Mouse (Mus musculus): ENCODE data around the gene Ahcy. TPM values are rescaled to one million over a fixed set of nuclear protein-coding genes. Genes with fewer than 3 reads are reported as not detected.
"Not testable (repeated sequence)": the region's sequence is repeated elsewhere in the genome, so short reads cannot be mapped to it uniquely, and the experiment has no call there.

Gene Ahcy
- total RNA-seq, 2 experiments from 2014 or later = 14.4 to 15.8 TPM

GRCm38 (mm10) chr2:155075649-155076048 lies 1.4 kb upstream of the Ahcy start:
- DNase-seq (ENCODE audit: low spot score) = no peak

DNA sequence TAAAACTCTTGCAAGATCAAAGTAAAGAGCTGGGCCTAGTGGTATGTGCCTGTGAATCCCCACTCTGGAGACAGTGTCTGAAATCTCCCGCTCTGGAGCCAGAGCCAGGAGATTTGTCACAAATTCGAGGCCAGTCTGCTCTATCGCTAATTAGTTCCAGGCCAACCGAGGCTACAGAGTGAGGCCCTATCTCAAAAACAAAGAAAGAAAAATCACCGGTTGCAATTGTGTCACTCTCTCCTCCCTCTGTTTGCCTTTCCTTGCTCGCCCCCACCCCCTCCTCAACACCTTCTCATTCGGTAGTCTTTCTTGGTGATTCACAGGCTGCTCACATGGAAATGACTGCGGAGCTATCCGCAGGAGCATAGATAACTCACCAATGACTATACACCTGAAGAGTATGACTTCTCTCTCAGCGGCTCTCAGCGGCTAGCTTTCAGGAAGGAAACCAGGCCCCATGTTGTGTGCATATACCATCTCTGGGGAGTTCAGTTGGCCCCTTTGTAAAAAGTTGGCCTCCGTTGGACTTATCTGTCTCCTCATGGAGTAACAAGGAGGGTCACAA lies 551 bp upstream of the Ahcy start:
- DNase-seq (ENCODE audit: low spot score) = peak; percentile 12

DNA sequence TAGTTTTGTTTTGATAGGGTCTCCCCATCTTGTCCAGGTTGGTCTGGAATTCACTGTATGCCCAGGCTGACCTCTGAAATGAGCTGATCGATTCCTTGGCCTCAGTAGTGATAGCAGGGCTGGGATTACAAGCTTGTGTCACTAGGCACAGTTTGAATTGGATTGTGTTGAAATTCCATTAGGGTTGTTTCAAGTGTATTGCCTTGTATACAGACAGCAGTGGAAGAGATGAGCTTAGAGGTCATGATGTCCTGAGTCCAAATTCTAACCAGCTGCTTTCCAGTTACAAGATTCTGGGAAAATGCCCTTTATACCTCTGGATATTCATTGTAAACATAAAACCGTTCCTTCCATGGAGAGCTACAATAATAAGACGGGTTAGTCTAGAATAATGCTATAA lies 950 bp downstream of the Ahcy start:
- no peak for DNase-seq (ENCODE audit: low spot score)

DNA sequence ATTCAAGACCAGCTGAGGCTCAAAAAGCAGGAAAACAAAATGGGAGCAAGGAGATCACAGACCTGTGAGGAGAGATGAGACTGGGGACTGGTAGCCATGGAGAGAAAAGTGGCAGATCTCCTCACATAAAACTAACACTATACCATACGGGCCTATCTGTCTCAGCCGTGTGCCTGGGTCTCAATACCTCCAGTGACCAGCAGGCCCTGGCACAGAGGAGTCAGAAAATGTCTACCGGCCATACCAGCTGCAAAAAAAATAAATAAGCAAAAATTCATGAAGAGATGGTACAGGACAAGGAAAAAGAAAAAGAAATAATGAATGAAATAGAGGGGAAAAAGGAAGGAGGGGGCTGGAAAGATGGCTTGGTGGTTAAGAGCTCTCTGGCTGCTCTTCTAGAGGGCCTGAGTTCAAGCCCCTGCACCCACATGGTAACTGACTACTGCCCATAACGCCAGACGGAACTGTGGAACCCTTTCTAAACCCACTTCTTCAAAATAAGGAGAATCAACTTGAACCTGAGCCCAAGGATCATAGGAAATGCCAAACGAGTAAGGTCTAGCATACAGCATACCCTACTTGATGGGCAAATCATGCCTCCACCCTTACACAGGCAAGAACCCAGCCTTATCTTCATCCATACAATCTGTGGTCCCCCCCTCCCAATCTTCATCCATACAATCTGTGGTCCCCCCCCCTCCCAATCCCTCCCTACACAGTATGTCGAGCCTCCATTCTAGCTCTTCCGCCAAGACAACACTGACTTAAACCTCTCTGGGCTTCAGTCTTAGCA lies 1.7 kb downstream of the Ahcy start:
- DNase-seq (ENCODE audit: low spot score) = no peak

DNA sequence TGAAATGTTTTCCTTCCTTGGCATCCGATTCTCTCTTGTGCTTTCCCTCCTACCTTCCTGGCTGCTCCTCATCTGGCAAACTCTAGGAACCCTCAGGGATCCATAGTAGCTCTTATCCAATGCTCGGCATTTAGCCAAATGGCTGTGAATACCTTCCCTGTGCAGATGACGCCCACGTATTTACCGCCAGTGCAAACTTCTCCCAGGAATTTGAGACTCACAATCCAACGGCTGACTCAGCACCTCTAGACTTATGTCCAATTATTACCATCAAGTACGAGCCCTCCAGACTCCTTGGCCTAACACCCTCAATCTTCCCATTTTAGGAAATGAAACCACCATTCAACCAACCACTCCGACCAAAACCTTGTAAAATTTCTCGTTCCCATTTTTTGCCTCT lies 3.3 kb downstream of the Ahcy start:
- no peak for DNase-seq (ENCODE audit: low spot score)

DNA sequence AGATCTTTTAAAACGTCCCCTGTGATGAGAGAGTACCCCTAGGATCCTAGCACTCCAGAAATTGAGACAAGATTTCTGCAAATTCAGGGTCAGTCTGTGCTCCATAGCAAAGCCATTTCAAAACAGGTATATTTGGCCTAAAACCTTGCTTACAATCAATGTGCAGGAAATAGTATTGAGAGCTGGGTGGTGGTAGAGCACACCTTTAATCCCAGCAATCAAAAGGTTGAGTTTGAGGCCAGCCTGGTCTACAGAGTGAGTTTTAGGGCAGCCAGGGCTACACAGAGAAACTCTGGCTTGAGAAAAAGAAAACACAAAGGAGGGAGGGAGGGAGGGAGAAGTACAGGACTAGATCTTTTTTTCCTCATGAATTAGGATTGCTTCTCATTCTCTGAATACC lies 16.9 kb downstream of the Ahcy start:
- no peak for DNase-seq (ENCODE audit: low spot score)

- DNase-seq (ENCODE audit: low spot score) = no peak
Measured at GRCm38 (mm10) chr2:155056076-155056578, 18.2 kb downstream of the Ahcy start.

DNA sequence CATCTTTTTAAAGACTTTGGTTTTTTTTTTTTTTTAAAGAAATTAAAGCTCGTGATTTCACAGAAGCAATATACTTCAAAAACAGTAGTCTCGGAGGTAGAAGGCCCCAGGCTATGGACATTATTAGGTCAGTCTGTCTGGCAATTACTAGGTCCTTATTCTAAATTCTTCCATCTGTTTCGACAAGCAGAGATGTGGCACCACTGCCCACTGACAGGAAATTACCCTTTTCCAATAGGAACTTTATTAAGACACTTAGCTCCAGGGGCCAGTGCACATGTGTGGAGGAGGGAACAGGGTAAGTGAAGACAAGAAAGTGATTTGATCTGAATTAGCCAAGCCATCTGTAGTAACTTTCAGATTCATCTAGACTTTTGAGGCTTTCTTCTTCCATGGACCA lies 19.6 kb downstream of the Ahcy start:
- DNase-seq (ENCODE audit: low spot score) = no peak

DNA sequence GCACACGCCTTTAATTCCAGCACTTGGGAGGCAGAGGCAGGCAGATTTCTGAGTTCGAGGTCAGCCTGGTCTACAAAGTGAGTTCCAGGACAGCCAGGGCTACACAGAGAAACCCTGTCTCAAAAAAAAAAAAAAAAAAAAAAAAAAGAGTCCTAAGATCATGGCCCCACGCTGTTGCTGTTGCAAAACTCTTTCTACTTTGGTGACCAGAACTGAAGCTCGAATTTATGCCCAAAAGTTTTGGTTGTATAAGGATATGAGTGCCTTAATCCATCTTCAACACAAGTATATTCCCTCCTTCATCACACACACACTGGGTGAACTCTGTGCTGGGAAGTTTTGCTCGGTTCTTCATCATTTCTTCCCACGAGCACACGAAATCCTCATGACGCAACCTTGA lies 20.8 kb downstream of the Ahcy start:
- not testable (repeated sequence) for DNase-seq (ENCODE audit: low spot score)

DNA sequence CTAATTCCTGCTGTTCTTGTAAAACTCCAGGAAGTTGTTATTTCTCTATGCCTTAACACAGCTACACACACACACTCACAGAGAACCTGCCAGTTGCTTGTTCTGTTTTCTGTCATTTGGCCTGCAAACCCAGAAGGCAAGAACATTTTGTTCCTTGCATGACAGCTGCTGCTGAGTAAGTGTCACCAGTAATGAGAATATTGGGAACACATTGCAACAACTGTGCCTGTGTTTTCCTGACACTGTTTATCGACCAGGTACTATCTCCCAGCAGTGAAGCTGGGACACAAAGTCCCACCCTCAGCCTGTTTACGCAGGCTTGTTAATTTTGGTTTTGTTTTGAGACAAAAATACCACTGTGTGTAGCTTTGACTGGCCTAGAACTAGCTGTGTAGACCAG lies 21.6 kb downstream of the Ahcy start:
- peak; percentile 24 for DNase-seq (ENCODE audit: low spot score)

DNA sequence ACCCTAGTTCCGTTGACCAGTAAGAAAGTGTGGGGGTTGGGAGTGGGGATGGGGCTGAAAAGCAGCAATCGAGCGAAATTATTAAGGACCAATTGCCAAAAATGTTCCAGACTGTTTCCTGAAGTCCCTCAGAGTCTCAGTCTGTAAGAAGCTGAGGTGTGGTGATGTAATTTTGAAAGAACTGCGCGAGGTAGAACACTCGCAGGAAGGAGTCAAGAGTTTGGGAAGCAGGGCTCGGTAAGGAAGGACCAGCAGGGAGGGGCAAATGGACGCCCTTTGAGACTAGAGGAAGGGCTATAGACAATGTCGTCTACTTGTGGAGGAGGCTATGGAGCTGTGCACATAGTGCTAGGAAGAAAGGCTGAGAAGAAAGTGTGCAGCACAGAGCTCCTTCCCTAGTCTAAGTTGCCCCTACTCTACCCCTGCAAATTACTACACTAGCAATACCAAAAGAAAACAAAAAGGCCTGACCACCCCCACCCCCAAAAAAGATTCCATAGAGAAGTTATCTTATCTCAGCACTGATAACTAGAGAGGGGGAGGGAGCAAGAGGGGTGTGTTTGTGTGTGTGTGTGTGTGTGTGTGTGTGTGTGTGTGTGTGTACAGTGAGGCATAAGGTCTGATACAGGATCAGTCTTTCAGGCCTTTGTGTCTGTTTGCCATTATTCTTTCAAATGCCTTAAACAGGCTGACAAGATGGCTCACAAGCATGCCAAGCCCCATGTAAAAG lies 22.5 kb downstream of the Ahcy start:
- no peak for DNase-seq (ENCODE audit: low spot score)

DNA sequence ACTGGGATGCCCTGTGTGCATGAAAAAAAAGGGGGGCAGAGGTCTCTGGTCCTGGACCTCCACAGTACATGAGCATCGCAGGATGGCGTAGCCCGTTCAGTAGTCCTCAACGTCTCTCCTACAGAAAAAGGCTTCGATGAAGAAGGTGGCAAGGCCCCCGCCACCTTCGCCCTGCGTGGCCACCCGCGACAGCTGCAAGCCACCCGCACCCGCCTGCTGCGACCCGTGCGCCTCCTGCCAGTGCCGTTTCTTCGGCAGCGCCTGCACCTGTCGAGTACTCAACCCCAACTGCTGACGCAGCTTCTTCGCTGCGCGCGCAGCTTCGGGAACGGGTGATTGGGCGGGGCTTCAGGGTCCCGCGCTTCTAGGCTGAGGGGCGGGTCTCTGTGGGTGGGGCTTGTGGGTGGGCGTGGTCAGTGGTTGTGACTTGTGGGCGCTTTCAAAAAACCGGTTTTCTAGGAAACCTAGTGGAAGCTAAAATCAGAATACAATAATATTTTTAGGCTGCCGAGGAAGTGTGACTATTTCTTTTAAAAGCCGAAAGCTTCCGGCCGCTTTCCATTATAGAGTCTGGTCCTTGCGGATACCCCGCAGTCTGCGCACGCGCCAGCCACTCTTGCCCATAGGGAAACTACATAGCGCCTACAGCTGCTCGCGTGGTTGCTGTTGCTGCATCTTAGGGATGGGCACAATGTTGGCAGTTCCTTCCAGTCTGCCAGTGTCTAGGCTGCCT lies 23.6 kb downstream of the Ahcy start:
- DNase-seq (ENCODE audit: low spot score) = peak; percentile 95

DNA sequence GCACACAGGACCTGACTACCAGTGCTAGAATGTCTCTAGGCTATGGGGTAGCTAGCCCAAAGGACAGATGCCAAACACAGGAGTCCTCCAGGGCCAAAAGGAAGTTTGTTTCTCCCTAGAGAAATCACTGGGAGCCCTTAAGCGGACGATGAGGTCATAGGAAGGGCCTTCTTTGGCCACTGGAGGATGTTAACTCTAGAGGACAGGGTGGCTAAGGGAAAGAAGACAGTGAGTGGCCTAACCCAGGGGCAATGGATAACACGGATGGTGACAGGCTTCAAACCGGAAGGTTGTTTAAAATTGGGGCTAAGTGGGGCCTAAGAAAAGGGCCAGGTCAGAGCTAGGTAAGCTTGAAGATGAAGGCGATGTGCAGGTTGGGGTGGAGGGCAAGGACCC lies 24.2 kb downstream of the Ahcy start:
- DNase-seq (ENCODE audit: low spot score) = peak; percentile 20

DNA sequence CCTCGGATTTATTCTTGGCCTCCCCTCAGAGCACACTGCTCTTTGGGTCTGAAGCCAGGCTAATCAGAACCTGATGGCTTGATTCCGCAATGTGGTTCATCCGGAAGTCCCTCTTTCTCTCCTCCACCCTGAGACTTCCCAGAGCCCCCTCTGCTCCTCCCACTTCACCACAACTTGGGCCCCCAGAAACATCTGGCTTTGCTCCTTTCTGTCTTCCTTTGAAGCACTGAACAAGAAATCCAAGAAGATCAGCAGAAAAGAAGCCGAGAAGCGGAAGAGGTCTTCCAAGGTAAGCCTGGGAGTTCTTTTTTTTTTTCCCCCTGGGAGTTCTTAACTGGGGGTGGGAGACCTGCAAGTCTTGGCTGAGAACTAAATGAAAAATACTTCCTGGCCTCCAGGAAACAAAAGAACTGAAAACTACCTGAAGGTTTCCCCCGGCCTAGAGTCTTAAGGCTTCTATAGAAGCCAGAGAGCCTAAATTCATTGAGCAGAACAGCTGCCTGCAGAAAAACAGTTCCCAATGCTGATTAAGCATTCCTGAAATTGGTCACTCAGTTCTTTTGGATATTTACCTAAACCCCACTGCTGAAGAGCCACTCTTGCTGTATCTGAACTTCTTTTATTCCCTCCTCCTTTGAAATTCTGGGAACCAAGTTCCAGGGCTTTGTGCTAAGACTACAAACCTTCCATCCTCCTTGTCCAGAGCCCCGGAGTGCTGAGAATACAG lies 26.7 kb downstream of the Ahcy start:
- no peak for DNase-seq (ENCODE audit: low spot score)

DNA sequence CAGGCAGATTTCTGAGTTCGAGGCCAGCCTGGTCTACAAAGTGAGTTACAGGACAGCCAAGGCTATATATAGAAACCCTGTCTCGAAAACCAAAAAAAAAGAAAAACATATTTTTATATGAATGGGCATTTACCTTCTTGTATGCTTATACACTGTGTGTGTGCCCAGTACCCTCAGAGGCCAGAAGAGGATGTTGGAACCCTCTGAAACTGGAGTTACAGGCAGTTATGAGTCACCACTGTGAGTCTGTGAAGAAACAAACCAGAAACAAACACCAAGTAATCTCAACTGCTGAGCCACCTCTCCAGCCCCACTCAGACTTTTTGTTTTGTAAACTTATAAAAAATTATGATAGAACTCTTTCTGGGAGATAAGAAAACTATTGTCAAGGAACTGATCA lies 27.5 kb downstream of the Ahcy start:
- DNase-seq (ENCODE audit: low spot score) = no peak

- no peak for DNase-seq (ENCODE audit: low spot score)
Measured at GRCm38 (mm10) chr2:155045075-155045474, 29.2 kb downstream of the Ahcy start.

GRCm38 (mm10) chr2:155044542-155044941 lies 29.8 kb downstream of the Ahcy start:
- no peak for DNase-seq (ENCODE audit: low spot score)

GRCm38 (mm10) chr2:155039956-155040355 lies 34.3 kb downstream of the Ahcy start:
- DNase-seq (ENCODE audit: low spot score) = no peak

DNA sequence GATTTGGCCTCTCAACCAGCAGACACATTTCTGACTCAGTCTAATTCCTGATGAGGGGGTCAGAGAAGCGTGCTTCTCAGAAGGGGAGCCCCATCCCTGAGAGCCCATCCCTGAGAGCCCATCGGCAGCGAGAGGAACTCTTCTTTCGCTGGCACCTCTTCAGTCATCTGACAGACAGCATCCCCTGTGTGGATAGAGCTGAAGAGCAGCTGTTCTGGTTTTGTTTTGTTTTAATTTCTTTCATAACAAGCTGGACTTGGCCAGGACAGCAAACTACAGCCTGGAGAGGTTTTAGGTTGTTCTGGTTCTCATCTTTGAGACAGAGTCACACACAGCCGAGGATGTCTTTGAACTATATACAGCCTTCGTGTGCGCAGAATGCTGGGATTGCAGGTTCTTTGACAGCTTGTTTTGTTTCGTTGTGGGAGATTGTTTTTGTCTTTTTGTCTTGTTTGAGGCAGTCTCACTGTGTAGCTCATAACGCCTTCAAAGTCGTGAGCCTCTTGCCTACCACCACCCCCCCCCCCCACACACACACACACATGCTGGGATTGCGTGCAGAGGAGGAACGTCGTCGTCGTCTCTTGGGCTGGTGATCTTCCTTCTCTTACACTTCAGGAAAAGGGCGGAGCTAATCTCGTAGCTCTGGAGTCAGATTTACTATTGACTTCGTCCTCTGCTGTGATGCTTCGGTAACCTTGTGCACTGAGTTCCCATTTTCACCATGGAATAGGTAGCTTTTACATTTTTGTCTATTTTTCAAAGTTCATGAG lies 41.2 kb downstream of the Ahcy start:
- no peak for DNase-seq (ENCODE audit: low spot score)

- no peak for DNase-seq (ENCODE audit: low spot score)
Measured at GRCm38 (mm10) chr2:155030831-155031230, 43.5 kb downstream of the Ahcy start.
